Mouse (Mus musculus) CH12.LX (cell line): ENCODE data around the gene Gm44579. TPM values are rescaled to one million over a fixed set of nuclear protein-coding genes. Genes with fewer than 3 reads are reported as not detected.

ENCODE experiments used
- DNase-seq: peaks from one replicate; pipeline ENCODE4 v3.0.0-alpha.2; 2013; ENCODE audit errors: extremely low read depth
- H3K27ac ChIP-seq: 2 replicates; pipeline ENCODE4 v1.5.1; 2012; ENCODE audit warnings: low read depth, mild to moderate bottlenecking, control low read depth, moderate library complexity; ENCODE audit not compliant: insufficient read depth
- H3K27me3 ChIP-seq: replicated peaks from 2 replicates; pipeline ENCODE3; 2012; ENCODE audit warnings: inconsistent platforms
- H3K36me3 ChIP-seq, 2 experiments: replicated peaks in 1 of 2; 2 replicates each; pipeline versions ENCODE3 to v1.6.1; 2012; ENCODE audit warnings: inconsistent platforms in 1 of 2, low read length in 1 of 2, mild to moderate bottlenecking in 1 of 2, mixed read lengths in 1 of 2, moderate library complexity in 1 of 2; ENCODE audit not compliant: control insufficient read depth in 1 of 2, insufficient read depth in 1 of 2
- H3K4me1 ChIP-seq, 2 experiments: 2 replicates each; pipeline ENCODE4 v1.6.1; 2012; ENCODE audit warnings: inconsistent platforms in 1 of 2, moderate library complexity in 1 of 2; ENCODE audit not compliant: insufficient read depth in 2 of 2, control insufficient read depth in 1 of 2
- H3K4me2 ChIP-seq: 2 replicates; pipeline ENCODE4 v1.6.1; 2012; ENCODE audit warnings: low read depth, mild to moderate bottlenecking, control low read depth; ENCODE audit not compliant: poor library complexity, insufficient read depth, severe bottlenecking
- H3K4me3 ChIP-seq, 3 experiments: fragments of 150-350 bp in 1 of 3; sonication (generic) in 1 of 3; replicated peaks in 1 of 3; 2 replicates each; pipeline versions ENCODE3 to v1.5.1; 2011 to 2012; ENCODE audit warnings: low read depth in 2 of 3, low read length in 2 of 3, mild to moderate bottlenecking in 2 of 3, moderate library complexity in 2 of 3, control low read depth in 1 of 3, improper control_type of control experiment in 1 of 3, inconsistent platforms in 1 of 3, mixed read lengths in 1 of 3; ENCODE audit not compliant: poor library complexity in 1 of 3
- H3K79me2 ChIP-seq: replicated peaks from 2 replicates; pipeline ENCODE4 v1.6.1; 2012; ENCODE audit warnings: mild to moderate bottlenecking, moderate library complexity; ENCODE audit not compliant: control insufficient read depth, poor library complexity, insufficient read depth, severe bottlenecking; ENCODE audit errors: extremely low read depth
- H3K9ac ChIP-seq: 2 replicates; pipeline ENCODE4 v1.6.1; 2012; ENCODE audit warnings: low read depth, mild to moderate bottlenecking, control low read depth, moderate library complexity; ENCODE audit not compliant: insufficient read depth
- H3K9me3 ChIP-seq: replicated peaks from 2 replicates; pipeline ENCODE3; 2012; ENCODE audit warnings: low read length, inconsistent platforms, mixed read lengths
- EP300 ChIP-seq: IDR thresholded peaks from 2 replicates; pipeline ENCODE4 v1.6.1; 2011; ENCODE audit warnings: low read length, improper control_type of control experiment
- JUN ChIP-seq: IDR thresholded peaks from 2 replicates; pipeline ENCODE4 v1.6.1; 2011; ENCODE audit warnings: low read depth, mild to moderate bottlenecking, low read length, improper control_type of control experiment, moderate library complexity; ENCODE audit not compliant: insufficient read depth
- MAFK ChIP-seq: IDR thresholded peaks from 2 replicates; pipeline ENCODE4 v1.6.1; 2011; ENCODE audit warnings: low read length, improper control_type of control experiment; ENCODE audit not compliant: insufficient replicate concordance
- MAX ChIP-seq: IDR thresholded peaks from 2 replicates; pipeline ENCODE4 v1.6.1; 2011; ENCODE audit warnings: low read length, improper control_type of control experiment
- MAZ ChIP-seq: IDR thresholded peaks from 2 replicates; pipeline ENCODE4 v1.6.1; 2012; ENCODE audit warnings: low read depth, mild to moderate bottlenecking, inconsistent platforms, low read length, improper control_type of control experiment, moderate library complexity
- MEF2A ChIP-seq: IDR thresholded peaks from 2 replicates; pipeline ENCODE4 v1.6.1; 2014; ENCODE audit warnings: low read depth, mild to moderate bottlenecking, inconsistent platforms, low read length, improper control_type of control experiment, borderline replicate concordance
- POLR2AphosphoS2 ChIP-seq: IDR thresholded peaks from 2 replicates; pipeline ENCODE4 v1.6.1; 2011; ENCODE audit warnings: low read depth, low read length, improper control_type of control experiment
- RAD21 ChIP-seq: IDR thresholded peaks from 2 replicates; pipeline ENCODE4 v1.6.1; 2011; ENCODE audit warnings: low read depth, mild to moderate bottlenecking, low read length, improper control_type of control experiment, moderate library complexity
- RCOR1 ChIP-seq: conservative IDR thresholded peaks from 2 replicates; pipeline ENCODE4 v1.6.1; 2012; ENCODE audit warnings: low read depth, mild to moderate bottlenecking, inconsistent platforms, low read length, improper control_type of control experiment
- TBP ChIP-seq: conservative IDR thresholded peaks from 2 replicates; pipeline ENCODE4 v1.6.1; 2011; ENCODE audit warnings: low read depth, low read length, improper control_type of control experiment
- UBTF ChIP-seq: IDR thresholded peaks from 2 replicates; pipeline ENCODE4 v1.6.1; 2012; ENCODE audit warnings: low read depth, mild to moderate bottlenecking, inconsistent platforms, low read length, improper control_type of control experiment, moderate library complexity
- USF2 ChIP-seq: conservative IDR thresholded peaks from 2 replicates; pipeline ENCODE4 v1.6.1; 2011; ENCODE audit warnings: low read depth, low read length, improper control_type of control experiment
- ZC3H11A ChIP-seq: IDR thresholded peaks from 2 replicates; pipeline ENCODE4 v1.6.1; 2012; ENCODE audit warnings: low read depth, mild to moderate bottlenecking, inconsistent platforms, low read length, improper control_type of control experiment
- ZMIZ1 ChIP-seq: IDR thresholded peaks from 2 replicates; pipeline ENCODE4 v1.6.1; 2012; ENCODE audit warnings: low read depth, mild to moderate bottlenecking, inconsistent platforms, low read length, improper control_type of control experiment
- ZNF384 ChIP-seq: IDR thresholded peaks from 2 replicates; pipeline ENCODE4 v1.6.1; 2012; ENCODE audit warnings: low read depth, low read length, improper control_type of control experiment, inconsistent platforms
- dilution Hi-C: fragments of 300-500 bp; cut with MboI; formaldehyde crosslinking; loops from 2 replicates; pipeline ENCODE4 v1.14.3; 2020; ENCODE audit warnings: low sequenced_read_pairs; ENCODE audit not compliant: extremely low pct_unique_long_range_greater_than_20kb, extremely low pct_ligation_motif_present
- in situ Hi-C: fragments of 300-500 bp; cut with MboI; formaldehyde crosslinking; loops from 3 replicates; pipeline ENCODE4 v1.14.3; 2019; ENCODE audit warnings: low sequenced_read_pairs, low pct_ligation_motif_present, low pct_unique_long_range_greater_than_20kb, mixed read lengths
- polyA plus RNA-seq: library from polyadenylated mRNA; unstranded; fragments of >175 nt; gene quantifications from 2 replicates; pipeline ENCODE4 v1.2.1, GENCODE M21; 2012; ENCODE audit warnings: low read depth; ENCODE audit not compliant: insufficient read length
- total RNA-seq, 2 experiments: library from RNA; depleted of rRNA; stranded (reverse); fragments of 300-350 nt in 1 of 2; fragments of >200 nt in 1 of 2; gene quantifications; 2 replicates each; pipeline ENCODE4 v1.2.3; 2012 to 2014

Gene Gm44579
- total and polyA plus RNA-seq, 3 experiments: not detected

- dilution Hi-C loops (no loop called here), in situ Hi-C loops (loop anchor here (5.0 to 25.0 kb wide), 3 partner anchors 61 to 291 kb away; partner anchors contain the start of genes Pfkm, Senp1 and Tmem106c)
- H3K36me3 ChIP-seq: no peaks in the 10 kb centered on the region
- no peak overlapping the region for H3K4me2 ChIP-seq
- H3K9me3 ChIP-seq: peaks cover 3% of the 10 kb centered on the region
- H3K27ac ChIP-seq: no peak overlapping the region
- H3K9ac ChIP-seq: no peak overlapping the region
- H3K79me2 ChIP-seq: no peaks in the 10 kb centered on the region
- peaks cover 8 to 29% of the 10 kb centered on the region in 2 experiments; a peak in 3 of 4 replicates for H3K4me1 ChIP-seq
- DNase-seq: no peak
- H3K27me3 ChIP-seq: peaks cover 4% of the 10 kb centered on the region
- no peak for TF ChIP-seq RCOR1
- no peak overlapping the region for H3K4me3 ChIP-seq
Observed at GRCm38 (mm10) chr15:98152916-98153315, 67.9 kb downstream of the Gm44579 start.

DNA sequence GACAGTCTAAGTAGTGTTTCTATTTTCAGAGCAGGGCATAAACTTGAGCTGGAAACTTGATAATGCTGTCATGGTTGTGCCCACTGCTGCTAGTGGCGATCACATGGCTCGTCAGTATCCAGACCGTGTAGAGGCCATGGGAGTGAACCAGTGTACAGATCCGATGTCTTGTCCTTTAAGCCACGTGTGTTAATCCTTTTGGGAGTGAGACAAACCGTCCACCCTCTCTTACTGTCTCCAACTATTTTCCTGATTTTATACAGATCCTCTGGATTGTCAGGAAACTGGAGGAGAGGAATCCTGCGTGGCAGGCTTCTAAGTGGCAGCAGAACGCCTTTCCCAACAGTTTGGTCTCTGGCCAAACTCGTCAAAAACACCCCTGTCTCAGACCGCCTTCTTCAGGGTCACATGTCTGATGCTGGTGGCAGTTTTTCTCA is 71.6 kb downstream of the Gm44579 start:
- no peak overlapping the region for H3K4me3 ChIP-seq
- TF ChIP-seq UBTF (no peak), ZNF384 (no peak), JUN (no peak), ZC3H11A (no peak), USF2 (no peak), TBP (no peak), EP300 (no peak), MAFK (no peak), ZMIZ1 (no peak), RAD21 (no peak), MEF2A (no peak), MAX (no peak), MAZ (no peak), POLR2AphosphoS2 (no peak)
- peaks cover 12% of the 10 kb centered on the region for H3K79me2 ChIP-seq
- H3K4me2 ChIP-seq: no peak overlapping the region
- peaks cover 0 to 21% of the 10 kb centered on the region in 2 experiments; a peak in 2 of 4 replicates for H3K4me1 ChIP-seq
- peaks cover 7% of the 10 kb centered on the region for H3K9me3 ChIP-seq
- H3K36me3 ChIP-seq: no peaks in the 10 kb centered on the region
- dilution Hi-C loops: no loop called here
- no peak overlapping the region for H3K9ac ChIP-seq
- in situ Hi-C loops: no loop called here
- peaks cover 4% of the 10 kb centered on the region for H3K27me3 ChIP-seq
- no peak for DNase-seq
- H3K27ac ChIP-seq: no peak overlapping the region
